Mouse (Mus musculus): ENCODE results near the gene Gtsf2. TPM values are rescaled to one million over a fixed set of nuclear protein-coding genes. Genes with fewer than 3 reads are reported as not detected.
A peak's percentile ranks its signal among the peaks of the same experiment; 100 is the strongest.
"Not testable (repeated sequence)": the region's sequence is repeated elsewhere in the genome, so short reads cannot be mapped to it uniquely, and the experiment has no call there.

Gtsf2 gene
- not detected in 2 replicates for total RNA-seq (2017)

DNA sequence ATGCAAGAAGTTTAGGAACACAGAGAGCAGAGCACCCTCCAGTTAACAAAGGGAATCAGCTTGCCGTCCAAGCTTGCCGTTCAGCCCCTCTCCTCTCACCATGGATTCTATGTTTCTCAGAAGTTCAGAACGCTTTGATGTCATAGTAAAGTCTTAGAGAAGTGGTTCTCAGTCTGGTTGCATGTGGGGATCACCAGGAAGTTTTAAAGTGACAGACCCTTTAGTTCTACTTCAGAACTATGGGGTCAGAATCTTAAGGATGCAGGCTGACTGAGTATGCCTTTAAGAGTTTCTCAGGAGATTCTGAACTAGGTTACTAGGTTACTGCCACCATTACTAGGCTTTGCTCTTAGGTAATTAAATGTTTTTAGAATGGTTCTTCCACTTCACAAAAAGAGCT, at the start of gene Gtsf2:
Gene Gtsf2, minus strand, starts transcription at position 101 of the 400 bp plus-strand sequence.
- ATAC-seq (ENCODE audit: extremely low read depth, insufficient number of reproducible peaks, low FRiP score, poor library complexity, severe bottlenecking): no peak

DNA sequence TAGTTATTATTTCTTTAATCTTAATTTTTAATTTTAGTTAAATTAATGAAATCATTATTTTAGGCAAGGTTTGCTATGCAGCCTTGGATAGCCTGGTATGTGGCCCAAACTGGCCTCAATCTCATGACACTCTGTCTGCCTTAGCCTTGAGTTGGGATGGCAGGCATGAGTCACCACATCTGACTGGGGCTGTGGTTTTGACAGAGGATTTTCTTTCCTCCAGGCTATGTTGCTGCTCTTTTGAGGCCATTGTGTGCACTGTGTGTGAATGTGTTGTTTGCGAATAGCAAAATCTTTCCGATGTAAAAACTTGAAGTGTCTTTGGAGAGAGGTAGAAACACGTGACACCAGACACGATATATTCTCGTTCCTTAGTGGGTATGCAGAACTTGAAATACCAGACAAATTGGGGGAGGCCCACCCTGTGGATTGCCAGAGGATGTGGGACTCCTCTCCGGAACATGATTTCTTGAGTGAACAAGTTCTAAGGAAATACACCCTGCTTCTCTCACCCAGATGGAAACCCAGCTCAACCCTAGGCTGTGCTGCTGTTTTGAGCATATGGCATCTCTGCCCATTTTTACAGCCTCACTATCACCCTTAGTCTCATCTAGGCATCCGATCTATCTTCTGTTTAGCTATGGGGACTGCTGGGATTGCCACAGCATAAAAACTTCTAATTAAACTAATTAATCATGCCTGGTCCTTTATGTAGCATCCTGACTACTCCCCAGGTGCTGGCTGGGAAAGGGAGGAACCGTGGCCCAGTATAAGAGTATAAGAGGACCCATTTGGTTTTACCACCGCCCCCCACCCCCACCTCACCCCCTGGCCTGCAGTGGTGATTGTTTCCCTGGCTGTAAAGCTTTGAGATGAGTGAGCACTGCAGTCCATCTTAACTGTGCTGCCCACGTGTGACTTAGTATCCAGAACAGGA, 48.2 kb upstream of the Gtsf2 start:
- no peak for ATAC-seq (ENCODE audit: extremely low read depth, insufficient number of reproducible peaks, low FRiP score, poor library complexity, severe bottlenecking)

DNA sequence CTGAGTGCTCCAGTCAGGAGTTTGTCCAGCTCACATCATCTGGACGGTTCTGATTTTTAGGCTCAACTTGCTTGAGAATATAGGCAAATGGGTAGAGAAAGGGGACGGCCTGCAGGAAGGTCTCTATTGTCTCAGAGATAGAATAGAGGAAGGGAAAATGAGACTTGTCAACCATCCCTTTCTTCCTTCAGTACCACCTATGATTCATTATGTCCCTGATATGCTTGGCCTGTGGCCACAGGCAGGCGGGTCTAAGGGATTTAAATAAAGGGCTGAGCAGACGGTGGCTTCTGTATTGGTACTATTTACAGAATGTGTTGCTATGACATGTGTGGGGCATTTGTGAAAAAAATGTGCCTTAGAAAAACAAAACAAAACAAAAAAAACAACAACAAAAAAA, 40.1 kb upstream of the Gtsf2 start:
- ATAC-seq (ENCODE audit: extremely low read depth, insufficient number of reproducible peaks, low FRiP score, poor library complexity, severe bottlenecking): no peak

DNA sequence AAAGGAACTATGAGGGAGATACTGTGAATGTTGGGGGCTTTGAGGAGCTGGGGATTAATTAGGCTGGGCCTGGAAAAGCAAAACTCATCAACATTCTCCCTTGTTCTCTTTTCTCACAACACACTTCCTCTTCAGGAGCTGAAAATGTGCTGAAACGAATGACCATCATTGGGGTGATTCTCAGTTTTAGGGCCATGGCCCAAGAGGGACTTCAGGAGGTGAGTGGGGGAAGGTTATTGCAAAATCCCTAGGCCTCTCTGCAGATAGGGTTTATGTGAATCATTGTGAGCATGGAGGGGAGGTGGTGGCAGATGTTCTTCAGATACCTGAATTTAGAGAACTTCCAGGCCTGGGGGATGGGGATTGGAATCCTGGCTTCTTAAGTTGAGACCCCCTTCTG, 38.4 kb upstream of the Gtsf2 start:
- ATAC-seq (ENCODE audit: extremely low read depth, insufficient number of reproducible peaks, low FRiP score, poor library complexity, severe bottlenecking): no peak

DNA sequence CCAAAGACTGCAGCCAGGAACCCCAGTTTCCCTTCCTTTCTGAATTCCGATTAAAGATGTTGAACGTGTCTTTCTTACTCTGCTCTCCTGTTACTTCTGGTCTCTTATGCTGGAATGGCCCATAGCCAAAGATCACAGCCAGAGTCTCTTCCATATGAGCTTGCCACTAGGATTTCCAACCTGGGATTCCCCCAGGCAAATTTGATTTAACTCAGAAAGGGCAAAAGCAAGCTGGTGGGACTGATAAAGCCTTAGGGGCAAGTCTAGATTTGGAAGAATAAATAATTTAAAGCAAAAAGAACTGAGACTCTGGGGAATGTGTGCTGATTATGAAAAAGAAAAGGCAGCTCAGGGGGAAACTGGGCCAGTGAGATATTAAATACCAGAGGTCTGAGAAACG, 36.8 kb upstream of the Gtsf2 start:
- ATAC-seq (ENCODE audit: extremely low read depth, insufficient number of reproducible peaks, low FRiP score, poor library complexity, severe bottlenecking): no peak

DNA sequence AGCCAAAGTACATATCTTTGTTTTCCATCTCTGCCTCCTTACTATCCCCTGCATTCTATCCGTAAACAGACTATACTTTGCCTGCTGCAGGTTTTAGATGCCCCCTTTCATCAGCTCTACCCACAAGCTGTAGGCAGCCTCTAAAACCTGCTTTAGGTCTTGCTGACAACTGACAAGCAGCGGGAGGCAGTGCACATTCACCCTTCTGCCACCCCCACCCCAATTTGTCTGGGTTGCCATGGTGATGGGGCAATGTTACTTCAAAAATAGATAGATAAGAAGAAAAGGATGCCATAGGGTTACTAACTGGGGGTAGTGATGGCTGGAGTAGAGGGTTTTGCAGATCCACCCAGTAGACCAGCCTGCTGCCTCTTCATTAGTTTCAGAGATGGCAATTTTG, 36.2 kb upstream of the Gtsf2 start:
- ATAC-seq (ENCODE audit: extremely low read depth, insufficient number of reproducible peaks, low FRiP score, poor library complexity, severe bottlenecking): no peak

DNA sequence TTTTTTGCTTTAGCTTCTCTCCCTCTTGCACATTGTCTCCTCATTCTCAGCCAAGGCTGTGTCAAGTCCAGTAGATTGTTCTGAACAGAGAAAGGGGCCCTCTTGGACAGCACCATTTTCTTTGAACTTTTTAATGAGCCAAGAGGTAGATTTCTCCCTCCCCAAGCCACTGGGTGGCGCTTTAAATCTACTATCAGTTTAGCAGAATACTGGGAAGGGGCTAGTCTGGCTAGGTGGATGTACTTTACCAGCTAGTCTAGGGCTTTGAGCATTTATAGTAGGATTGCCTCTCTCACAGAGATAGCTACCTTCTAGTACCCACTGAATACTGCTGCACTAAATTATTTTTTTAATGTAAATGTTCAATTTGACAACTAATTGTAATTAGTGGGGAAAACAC, 34.2 kb upstream of the Gtsf2 start:
- no peak for ATAC-seq (ENCODE audit: extremely low read depth, insufficient number of reproducible peaks, low FRiP score, poor library complexity, severe bottlenecking)

DNA sequence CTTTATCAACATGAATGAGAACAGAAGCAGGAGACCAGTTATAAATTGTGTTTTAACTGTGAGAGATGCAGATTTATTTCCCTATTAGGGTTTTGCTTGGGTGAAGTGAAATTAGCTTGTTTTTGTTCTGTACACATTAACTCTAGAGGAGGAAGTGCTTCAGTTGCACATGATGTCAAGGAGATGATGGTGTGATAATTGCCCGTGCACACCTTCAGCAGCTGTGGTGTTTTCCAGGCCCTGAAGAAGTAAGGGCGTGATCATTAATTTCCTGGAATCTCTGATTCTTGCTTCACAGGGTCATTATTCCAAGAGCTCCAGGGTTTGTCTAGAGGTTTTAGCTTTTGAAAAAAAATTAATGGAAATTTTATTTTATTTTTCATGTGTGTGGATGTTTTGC, 31.9 kb upstream of the Gtsf2 start:
- no peak for ATAC-seq (ENCODE audit: extremely low read depth, insufficient number of reproducible peaks, low FRiP score, poor library complexity, severe bottlenecking)

DNA sequence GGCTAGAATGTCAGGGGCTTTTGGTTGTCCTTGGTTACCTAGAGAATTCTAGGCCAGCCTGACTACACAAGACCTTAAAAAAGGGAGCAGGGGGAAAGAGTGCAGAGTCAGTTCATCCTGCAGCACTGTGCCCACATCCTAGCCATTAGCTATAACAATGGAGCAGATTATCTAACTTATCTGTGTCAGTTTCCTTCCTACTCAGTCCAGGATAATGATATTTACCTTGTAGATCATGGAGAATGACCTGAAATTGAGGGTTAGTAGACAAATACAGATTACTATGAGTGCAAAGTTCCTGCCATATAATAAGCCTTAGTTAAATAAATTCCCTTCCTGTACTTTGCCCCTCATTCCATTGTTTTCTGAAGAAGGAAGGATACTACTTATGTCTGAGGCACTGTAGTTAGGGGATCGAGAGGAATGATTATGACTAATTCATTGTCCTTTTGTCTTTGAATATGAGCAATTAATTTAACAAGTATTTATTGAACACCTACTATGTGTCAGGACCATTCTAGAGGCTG, 30.9 kb upstream of the Gtsf2 start:
- no peak for ATAC-seq (ENCODE audit: extremely low read depth, insufficient number of reproducible peaks, low FRiP score, poor library complexity, severe bottlenecking)

DNA sequence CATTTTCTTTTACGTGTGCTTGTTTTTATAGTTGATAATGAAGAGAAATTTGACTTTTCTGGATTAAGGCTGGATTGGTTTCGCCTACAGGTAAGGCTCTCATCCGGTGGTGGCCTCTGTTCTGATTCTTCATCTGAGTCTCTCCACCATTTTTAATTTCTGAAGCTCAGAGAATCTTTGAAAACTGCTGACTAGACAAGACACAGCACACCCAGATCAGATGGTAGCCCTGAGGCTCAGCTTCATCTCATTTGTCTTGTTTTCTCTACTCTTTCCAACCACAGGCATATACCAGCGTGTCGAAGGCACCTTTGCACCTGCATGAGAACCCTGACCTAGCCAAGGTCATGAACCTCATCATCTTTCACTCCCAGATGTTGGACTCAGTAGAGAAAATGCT, 25.5 kb upstream of the Gtsf2 start:
- ATAC-seq (ENCODE audit: extremely low read depth, insufficient number of reproducible peaks, low FRiP score, poor library complexity, severe bottlenecking): no peak

DNA sequence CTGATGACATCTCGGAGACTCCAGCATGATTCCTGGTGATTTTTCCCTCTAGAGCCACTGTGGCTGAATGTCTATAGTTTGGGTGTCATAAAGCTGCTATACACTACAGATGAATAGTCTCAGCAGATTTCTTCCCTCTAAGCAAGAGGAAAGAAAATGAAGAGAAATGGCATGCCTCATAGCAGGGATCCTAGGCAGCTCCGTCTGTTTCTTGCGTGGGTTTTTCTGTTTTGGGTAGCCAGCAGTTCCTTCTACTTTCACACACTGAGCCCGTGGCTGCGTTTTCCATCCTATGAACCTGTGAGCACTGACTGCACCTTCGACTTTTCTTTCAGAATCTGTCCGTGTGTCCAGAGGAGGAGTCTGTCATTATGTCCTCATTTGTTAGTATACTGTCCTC, 24.9 kb upstream of the Gtsf2 start:
- no peak for ATAC-seq (ENCODE audit: extremely low read depth, insufficient number of reproducible peaks, low FRiP score, poor library complexity, severe bottlenecking)

DNA sequence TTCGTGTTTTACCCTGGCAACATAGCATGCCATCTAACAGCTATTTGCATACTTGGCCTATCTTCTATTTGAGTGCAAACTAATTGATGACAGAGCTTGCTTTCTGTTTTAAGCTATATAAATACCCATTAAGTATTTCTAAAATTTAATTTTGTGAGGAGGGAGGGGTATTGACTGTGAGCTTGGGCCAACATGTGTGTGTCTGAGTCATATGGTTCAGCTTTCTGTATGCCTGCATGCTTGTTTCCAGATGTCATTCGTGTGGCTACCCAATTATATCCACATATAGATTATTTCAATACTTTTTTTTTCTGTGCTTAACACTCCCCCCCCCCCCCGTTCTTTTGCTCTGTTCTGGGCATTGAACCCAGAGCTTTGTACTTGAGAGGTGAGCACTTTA, 24.0 kb upstream of the Gtsf2 start:
- no peak for ATAC-seq (ENCODE audit: extremely low read depth, insufficient number of reproducible peaks, low FRiP score, poor library complexity, severe bottlenecking)

DNA sequence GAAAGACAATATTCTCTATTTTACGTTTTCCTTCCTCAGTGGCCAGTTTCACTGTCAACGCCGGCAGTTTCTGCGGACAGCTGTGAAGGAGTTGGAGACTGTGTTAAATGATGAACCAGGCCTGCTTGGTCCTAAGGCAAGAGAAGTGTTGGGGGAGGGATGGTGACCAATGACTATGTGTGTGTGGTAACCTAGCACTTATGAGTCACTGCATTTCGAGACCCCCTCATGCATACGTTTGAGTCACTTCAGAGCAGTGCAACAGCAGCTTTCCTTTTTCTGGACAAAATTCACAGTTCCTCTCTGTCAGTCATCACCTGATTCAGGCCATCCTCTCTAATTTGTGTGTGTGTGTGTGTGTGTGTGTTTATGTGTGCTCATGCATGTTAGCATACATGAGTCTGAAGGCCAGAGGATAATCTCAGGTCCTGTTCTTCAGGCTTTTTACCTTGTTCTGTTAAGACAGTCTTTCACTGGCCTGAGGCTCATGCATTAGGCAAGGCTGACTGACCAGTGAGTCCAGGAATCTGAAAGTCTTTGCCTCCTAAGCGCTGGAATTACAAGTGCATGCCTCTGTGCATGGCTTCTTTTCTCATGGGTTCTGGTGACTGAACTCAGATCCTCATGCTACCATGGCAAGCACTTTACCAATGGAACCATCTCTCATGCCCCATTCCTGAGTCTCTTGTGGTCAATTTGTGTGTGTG, 23.4 kb upstream of the Gtsf2 start:
- ATAC-seq (ENCODE audit: extremely low read depth, insufficient number of reproducible peaks, low FRiP score, poor library complexity, severe bottlenecking): no peak

DNA sequence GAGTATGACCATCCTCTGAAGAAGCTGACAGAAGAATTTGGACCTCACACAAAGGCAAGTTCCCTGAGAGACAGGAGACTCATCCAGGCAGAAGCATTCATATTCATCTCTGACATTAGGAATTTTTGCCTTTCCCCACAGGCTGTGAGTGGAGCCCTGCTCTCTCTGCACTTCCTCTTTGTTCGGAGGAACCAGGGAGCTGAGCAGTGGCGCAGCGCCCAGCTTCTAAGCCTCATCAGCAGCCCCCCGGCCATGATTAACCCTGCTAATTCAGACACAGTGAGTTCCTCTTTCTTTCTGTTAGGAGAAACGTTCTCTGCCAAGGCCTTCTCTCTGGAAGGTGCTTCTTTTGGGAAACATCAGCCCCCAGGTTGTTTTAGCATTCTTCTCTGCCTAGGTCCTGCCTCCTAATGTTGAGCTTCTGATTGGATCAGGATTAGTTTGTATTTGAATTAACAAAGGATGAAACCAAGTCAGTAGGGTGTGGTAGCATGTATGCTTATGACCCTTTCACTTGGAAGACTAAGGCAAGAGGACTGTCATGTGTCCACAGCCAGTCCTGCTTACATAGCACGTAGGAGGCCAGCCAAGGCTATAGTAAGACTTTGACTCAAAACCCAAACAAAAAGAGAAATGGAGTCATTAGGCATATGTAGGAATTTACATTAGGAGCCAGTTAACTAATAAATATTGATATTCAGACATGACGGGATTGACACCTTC, 14.4 kb upstream of the Gtsf2 start:
- ATAC-seq (ENCODE audit: extremely low read depth, insufficient number of reproducible peaks, low FRiP score, poor library complexity, severe bottlenecking): no peak

DNA sequence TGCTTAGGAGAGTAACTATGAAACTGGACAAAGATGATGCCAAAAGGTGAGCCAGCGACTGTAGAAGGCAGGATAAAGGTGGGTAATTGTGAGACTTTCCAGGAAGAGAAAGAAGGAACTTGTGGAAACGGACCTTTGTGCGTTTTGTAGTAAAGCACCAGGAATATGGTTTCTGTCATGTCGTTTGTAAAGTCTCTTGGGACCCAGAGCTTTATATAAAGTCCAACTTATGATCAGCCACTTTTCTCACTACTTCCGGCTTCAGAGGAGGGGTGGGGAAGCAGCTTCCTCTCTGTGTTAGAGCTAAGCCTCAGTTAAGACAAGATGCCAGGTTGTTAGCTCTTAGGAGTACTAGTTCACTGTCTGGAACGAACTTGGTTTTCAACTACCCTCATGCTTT, 6.2 kb upstream of the Gtsf2 start:
- no peak for ATAC-seq (ENCODE audit: extremely low read depth, insufficient number of reproducible peaks, low FRiP score, poor library complexity, severe bottlenecking)

DNA sequence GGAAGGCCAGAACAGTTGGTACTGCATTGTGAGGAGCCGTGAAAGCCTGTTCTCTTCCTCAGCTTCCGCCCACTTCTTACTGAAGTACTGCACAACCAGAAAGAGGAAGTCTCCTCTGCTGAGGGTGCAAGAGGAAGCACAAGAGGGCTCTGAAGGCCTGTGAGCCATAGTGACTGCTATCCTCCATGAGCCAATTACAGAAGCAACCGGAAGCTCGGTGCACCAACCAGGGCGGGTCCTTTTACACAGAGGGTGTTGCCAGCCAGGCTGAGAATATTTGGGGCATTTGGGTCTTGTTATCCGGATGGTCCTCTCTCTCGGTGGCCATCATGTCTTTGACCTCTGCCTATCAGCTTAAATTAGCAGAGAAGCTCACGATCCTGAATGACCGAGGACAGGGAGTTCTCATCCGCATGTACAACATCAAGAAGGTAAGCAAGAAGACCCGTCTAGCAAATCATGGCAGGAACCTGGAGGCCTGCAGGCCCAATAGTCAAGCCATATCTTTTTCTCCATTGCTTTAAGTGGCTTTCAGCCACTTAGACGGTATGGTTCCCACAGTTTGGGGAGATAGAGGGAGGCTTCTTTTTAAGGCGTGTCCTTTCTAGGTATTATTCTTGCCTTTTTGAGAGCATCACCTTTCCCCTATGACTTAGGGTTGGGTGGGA, 5.4 kb upstream of the Gtsf2 start, which contains the start of gene Nckap1l:
Gene Nckap1l, plus strand, starts transcription at position 244 of the 668 bp plus-strand sequence.
- ATAC-seq (ENCODE audit: extremely low read depth, insufficient number of reproducible peaks, low FRiP score, poor library complexity, severe bottlenecking): peak; percentile 100

DNA sequence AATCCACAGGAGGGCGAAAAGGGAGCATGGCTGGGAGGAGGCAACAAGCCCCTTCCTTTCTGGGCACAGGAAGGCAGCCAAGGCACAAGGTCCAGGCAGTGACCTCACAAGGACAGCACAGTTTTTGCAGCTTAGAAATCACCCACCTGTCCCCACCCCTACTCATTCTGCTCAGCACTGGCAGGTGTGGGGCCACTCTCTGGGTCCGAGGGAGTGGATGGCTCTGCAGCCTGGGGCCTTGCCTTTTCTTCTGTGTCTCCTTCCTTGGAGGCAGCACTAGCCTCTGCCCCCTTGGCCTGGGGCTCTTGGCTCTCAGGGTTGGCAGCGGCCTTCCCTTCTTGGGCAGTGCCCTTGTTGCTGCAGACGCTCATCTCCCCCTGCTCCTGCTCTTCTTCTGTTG, 2.3 kb downstream of the Gtsf2 start:
- not testable (repeated sequence) for ATAC-seq (ENCODE audit: extremely low read depth, insufficient number of reproducible peaks, low FRiP score, poor library complexity, severe bottlenecking)

DNA sequence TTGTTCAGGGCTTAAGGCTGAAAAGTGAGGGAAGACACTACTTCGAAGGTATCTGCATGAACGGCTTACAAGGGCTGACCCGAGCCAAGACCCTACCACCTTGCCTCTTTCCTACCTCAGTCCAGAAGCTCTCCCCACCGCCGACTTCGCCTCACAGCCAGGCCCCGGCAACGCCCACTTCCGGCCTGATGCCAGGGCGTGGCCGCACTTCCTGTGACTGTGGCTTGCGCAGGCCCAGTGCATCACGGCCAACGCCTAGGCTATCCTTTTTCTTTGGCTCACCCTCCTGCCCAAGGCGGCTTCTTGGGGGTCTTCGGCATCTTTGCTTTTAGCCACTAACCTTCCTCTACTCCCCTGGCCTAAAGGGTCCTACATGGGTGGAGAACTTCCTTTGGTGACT, 18.0 kb downstream of the Gtsf2 start, which contains the start of gene Gtsf1:
Gene Gtsf1, minus strand, starts transcription at position 230 of the 400 bp plus-strand sequence.
- ATAC-seq (ENCODE audit: extremely low read depth, insufficient number of reproducible peaks, low FRiP score, poor library complexity, severe bottlenecking): no peak

DNA sequence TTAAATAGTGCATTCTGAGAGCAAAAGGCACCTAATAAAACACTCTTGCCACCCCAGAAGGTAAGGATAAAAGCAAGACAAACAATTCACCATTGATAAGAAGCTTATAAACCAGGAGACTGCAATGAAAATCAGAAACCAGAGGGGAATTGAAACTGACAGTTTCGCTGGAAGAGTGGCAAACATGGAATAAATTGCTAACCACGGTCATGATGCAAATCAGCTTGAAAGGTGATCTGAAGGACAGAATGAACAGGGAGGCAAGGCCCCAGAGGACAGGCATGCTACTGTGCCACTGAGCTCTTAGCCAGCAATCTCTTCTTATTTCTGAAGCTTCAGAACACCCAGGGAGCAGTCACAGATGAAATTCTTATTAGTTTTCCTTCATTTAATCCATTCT, 21.3 kb downstream of the Gtsf2 start:
- ATAC-seq (ENCODE audit: extremely low read depth, insufficient number of reproducible peaks, low FRiP score, poor library complexity, severe bottlenecking): no peak

Measured in neutrophil, adult 5-6 weeks (primary cell).